Mouse (Mus musculus): ENCODE measurements around the gene 9030612E09Rik.

DNA sequence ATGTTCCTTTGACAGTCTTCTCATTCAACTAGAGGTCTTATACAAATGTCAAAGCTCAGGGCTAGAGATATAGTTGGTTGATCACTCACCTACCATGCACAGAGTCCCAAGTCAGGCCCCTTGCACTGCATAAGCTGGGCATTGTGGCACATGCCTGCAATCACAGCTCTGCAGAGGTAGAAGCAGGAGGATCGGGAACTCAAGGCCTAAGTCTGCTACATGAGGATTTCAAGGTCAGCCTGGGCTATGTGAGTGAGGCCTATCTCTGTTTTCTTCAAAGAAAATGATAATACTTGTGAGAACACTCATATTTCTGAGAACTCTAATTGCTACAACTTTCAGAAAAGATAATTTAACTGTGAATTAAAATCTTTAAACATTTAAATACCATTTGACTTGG is 8.4 kb upstream of the 9030612E09Rik start:
- TF ChIP-seq ZC3H11A (IDR thresholded peaks at IDR 0.05; ENCODE audit: borderline replicate concordance, low read depth, low read length) (no peak), ZNF384 (IDR thresholded peaks at IDR 0.05; ENCODE audit: low read depth, low read length) (no peak), HCFC1 (IDR thresholded peaks at IDR 0.05; ENCODE audit: borderline replicate concordance, insufficient read depth, low read length) (no peak), CHD2 (IDR thresholded peaks at IDR 0.05; ENCODE audit: low read depth, low read length) (no peak), MAFK (IDR thresholded peaks at IDR 0.05; ENCODE audit: insufficient read depth, low read depth, low read length) (no peak)

Data from ES-E14 (cell line).